Mouse (Mus musculus) left cerebral cortex, postnatal 25 days (tissue): Measurements from ENCODE around the gene Otud7b. TPM values are rescaled to one million over a fixed set of nuclear protein-coding genes. Genes with fewer than 3 reads are reported as not detected.

Experiments used
- DNase-seq, 2 experiments: peaks; one replicate each; pipeline ENCODE4 v3.0.0; 2022; ENCODE audit warnings: low spot score in 2 of 2, mixed read lengths in 1 of 2
- intact Hi-C: fragments of 180-260 bp; cut with DNase I; formaldehyde crosslinking; loops from one replicate; pipeline ENCODE4 v1.15.1; 2025
- total RNA-seq, 2 experiments: library from RNA; stranded (reverse); gene quantifications; 2 replicates each; pipeline ENCODE4 v1.2.3; 2021

Gene Otud7b
- total RNA-seq, 2 experiments from 2014 or later: 24.6 to 27.7 TPM

GRCm38 (mm10) chr3:96118702-96119101 is 14.4 kb downstream of the Otud7b start:
- intact Hi-C loops: no loop called here

GRCm38 (mm10) chr3:96124235-96124634 is 19.9 kb downstream of the Otud7b start:
- intact Hi-C loops: no loop called here
- no peak for DNase-seq

More at GRCm38 (mm10) chr3:96118702-96119101, 14.4 kb downstream of the Otud7b start:
- DNase-seq: no peak

DNA sequence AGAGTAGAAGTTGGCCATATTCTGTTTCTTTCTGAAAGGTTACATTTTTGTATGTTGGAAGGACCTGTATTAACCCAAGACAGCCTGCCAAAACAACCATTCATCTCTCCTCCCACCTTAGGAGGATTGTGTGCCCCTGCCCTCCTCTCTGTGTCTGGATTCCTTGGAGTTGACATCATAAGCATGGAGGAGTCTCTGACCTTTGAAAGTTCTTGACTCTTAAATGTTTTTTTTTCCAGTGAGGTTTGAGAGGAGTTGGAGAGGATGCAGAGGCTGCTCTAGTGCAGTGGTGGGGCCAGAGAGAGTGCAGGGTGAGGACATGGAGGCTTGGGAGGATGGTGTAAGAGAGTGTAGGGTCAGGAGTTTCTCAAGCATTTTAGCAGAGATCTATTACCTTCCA is 23.8 kb downstream of the Otud7b start:
- DNase-seq: no peak
- intact Hi-C loops: no loop called here

DNA sequence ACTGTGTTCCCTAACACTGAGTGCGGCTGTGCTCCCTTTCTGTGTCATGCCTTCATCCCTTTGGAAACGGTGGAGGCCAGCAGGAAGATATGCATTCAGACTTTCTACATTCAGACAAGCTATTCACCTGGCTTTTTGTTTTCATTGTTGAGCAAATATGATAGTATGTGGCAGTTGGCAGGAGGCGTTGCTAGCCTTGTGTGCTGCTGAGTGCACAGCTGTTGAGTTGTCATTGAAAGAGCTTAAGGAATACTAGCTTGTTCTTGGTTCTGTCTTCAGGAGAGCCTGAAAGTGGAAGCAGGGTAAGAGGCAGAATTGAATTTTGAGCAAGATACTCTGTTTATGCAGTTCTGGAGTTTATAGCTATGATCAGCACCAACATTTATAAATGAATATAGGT is 28.2 kb downstream of the Otud7b start:
- DNase-seq: no peak
- intact Hi-C loops: no loop called here

- DNase-seq: no peak
- intact Hi-C loops: no loop called here
Observed at GRCm38 (mm10) chr3:96133327-96133905, 29.1 kb downstream of the Otud7b start.

DNA sequence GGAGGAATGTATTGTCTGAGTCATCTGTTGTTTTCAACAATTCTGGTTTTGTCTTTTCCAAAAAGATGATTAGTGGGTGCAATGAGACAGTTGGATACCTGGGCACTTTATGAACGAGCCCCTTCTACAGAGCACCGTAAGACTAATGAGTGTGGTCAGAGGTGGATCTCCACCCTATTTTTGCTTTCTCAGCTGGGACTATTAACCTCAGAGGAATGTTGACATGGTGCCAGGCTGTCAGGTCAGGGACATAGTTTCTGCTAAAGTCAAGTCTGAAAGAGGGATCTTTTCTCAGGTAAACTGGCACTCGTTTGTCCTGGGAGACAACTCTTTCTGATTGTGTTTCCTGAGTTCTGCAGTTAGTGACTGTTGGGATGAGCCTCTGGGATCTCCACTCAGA is 30.7 kb downstream of the Otud7b start:
- DNase-seq: no peak
- intact Hi-C loops: no loop called here

GRCm38 (mm10) chr3:96147950-96148349 is 43.6 kb downstream of the Otud7b start:
- intact Hi-C loops: loop anchor here (5.0 kb wide), 3 partner anchors 41 to 181 kb away; no protein-coding TSS in a partner anchor
- peak; percentile 75 to 81 for DNase-seq

DNA sequence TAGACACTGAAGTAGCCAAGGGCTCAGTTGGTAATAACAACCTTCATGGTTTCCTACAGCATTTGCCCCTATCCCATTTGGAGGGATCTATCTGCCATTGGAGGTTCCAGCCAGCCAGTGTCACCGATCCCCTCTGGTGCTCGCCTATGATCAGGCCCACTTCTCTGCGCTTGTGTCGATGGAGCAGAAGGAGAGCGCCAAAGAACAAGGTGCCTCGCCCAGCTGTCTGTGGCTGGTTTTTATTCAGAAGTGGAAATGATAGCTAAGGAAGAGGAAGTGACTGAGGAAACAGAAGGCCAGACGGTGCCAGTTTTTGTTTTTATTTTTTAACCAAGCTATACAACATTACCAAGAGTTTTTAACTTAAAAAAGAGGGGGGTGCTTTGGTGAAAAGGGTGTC is 47.5 kb downstream of the Otud7b start:
- DNase-seq: no peak
- intact Hi-C loops: no loop called here

DNA sequence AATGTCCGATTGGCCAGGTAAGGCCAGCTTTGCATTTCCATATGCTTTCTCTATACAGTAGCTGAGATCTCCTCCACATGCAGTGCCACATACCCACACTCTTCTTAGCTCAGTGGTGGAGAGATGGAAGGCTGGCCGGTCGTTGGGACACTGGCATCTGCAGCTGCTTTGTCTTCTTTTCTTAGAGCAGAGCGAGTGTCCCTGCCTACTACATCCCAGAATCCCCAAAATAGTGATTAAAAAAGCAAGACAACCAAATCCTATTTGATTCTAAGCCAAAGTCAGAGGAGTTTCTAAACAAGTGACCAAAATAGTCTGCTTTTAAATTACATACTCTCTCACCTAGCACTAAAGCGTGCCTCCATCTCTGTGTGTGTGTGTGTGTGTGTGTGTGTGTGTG is 48.3 kb downstream of the Otud7b start:
- intact Hi-C loops: no loop called here

GRCm38 (mm10) chr3:96155501-96155900 is 51.2 kb downstream of the Otud7b start:
- intact Hi-C loops: no loop called here
- no peak for DNase-seq

More for the DNA sequence above, 48.3 kb downstream of the Otud7b start:
- peak in 1 of 2 experiments; percentile 79 for DNase-seq

DNA sequence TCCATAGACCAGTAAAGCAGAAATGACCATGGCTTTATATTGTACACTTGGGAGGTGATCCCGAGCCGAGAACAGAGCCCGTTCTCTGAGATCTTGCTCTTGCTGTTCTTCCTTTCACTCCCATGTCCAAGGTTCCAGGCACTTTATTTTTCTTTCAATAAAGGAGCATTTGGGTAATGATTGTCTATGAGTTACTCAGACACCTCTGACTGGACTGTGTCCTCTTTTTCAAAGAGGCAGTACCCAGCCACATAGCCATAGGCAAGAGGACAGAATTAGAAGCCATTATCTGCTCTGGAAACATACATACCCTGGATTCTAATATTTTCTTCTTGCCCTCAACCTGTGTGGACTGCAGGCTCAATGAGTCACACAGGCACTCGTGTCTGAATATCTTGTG is 55.5 kb downstream of the Otud7b start:
- intact Hi-C loops: no loop called here
- no peak for DNase-seq

GRCm38 (mm10) chr3:96160222-96160802 is 56.0 kb downstream of the Otud7b start:
- intact Hi-C loops: no loop called here
- peak; percentile 51 to 89 for DNase-seq

DNA sequence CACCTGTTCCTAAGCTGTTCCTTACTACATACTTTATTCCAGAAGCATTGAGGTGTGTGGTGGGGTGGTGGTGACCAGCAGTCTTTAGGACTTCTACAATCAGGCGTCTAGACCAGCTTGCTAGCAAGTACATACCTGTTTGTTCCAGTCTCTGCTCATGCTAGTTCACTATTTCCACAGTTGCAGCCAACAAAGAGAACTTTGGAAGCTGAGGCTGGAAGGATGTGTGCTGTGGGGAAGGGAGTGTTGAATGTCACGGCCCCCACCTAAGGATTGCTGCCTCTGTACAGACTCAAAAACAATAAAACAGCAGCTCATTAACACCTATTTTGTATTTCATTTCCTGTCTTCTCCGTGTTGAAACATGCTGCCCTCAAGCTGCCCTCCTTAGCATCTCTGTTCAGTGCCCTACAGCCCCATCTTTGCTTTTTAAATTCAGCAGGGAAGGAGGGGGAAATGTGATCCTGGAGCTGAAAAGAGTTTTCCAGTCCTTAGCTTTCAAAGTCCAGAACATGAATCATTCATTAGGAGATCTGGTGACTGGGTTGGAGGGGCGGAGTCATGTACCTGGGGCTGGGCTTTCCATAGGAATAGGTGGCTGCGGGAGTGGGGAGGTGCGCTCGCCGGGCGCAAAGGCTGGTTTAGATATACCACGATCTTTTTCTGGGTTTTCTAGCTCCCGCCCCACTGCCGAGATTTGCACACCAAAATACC is 56.6 kb downstream of the Otud7b start:
- DNase-seq: peak in 1 of 2 experiments; percentile 89

GRCm38 (mm10) chr3:96161869-96162840 is 57.8 kb downstream of the Otud7b start, which contains the start of gene Mtmr11:
Gene Mtmr11, plus strand, starts transcription at chr3:96162004.
- intact Hi-C loops: no loop called here
- DNase-seq: peak in 1 of 2 experiments; percentile 51

More for the DNA sequence above, 56.6 kb downstream of the Otud7b start:
- intact Hi-C loops: no loop called here

DNA sequence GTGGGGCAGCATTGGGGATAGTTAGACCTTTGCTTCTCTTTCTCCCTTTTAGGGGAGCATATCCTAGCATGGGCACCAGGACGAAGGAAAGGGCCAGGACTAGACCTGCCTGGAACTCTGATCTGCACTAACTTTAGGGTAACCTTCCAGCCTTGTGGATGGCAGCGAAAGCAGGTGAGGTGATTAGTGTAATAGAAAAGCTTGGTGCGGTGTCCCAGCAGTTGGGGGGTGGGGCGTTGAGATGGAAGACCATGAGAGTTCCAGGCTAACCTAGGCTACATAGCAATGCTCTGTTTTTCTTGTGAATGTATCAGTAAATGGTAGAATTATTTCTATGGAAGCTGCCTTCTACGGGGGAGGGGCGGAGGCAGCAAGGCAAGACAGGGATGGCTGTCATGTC is 58.7 kb downstream of the Otud7b start:
- DNase-seq: no peak
- intact Hi-C loops: no loop called here

DNA sequence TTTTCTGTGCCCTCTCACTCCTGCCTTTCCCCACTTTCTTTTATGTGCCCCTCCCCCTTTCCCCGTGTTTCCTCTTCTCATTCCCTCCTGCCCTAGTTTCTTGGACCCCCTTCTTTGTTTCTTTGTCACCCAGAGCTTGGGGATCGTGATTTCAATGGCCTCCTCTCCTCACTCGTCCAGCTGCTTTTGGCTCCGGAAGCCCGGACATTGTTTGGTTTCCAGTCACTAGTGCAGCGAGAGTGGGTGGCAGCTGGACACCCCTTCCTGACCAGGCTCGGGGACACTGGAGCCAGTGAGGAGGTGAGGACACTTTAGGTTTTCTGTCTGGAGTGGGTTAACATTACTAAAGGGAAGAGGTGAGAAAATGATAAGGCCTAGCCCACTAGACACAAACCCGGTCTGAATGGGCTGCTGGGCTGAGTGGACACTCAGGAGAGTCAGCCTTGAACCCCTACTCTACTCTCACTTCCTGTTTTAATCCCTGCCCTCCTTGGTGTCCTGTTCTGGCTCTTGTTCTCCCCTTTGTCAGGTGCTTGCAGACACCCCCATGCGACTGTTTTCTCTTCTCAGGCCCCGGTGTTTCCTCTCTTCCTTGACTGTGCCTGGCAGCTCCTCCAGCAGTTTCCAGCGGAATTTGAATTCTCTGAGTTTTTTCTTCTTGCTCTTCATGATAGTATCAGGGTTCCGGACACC is 64.3 kb downstream of the Otud7b start:
- DNase-seq: no peak
- intact Hi-C loops: no loop called here

- intact Hi-C loops: no loop called here
- no peak for DNase-seq
Observed at GRCm38 (mm10) chr3:96170276-96170675, 65.9 kb downstream of the Otud7b start.

- intact Hi-C loops: no loop called here
- no peak for DNase-seq
Observed at GRCm38 (mm10) chr3:96170976-96171545, 66.7 kb downstream of the Otud7b start.
